ENCODE assay signal across 22 mouse cellular contexts in the genomic region with DNA sequence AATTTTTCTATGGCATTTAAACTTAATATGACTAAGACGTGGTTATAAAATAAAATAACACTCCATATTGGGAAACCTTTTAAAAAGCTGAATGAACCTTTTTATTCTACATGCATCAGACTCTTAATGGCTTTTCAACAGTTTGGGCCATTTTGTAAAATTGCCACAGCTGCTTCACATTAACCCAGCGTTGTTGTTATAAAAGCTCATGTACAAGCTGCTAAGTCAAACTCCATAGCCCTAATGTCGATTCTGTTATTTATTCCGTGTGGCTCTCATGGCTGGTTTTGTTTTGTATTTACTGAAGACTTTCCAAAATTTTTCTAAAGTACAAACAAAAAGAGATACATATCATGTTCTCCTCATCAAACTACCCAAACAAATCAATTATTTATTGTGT.
DNase-seq lines count a peak whose midpoint lies in the region; ATAC-seq and TF ChIP-seq lines count a peak whose summit lies in the region.
"Had no signal": no experiment of that assay in that cellular context is flagged by ENCODE, and none has a peak within 500 bp of the region (broad histone marks: within the 10 kb centered on the region; RNA-seq: fewer than 3 reads in every experiment).

No protein-coding gene starts in this region.

- H3K4me3 ChIP-seq in embryonic facial prominence, embryonic 11.5 days (ENCODE audit: low read depth, low read length): no peak overlapping the region
- no peak overlapping the region for H3K4me3 ChIP-seq in embryonic facial prominence, embryonic 10.5 days
- H3K4me3 ChIP-seq in embryonic facial prominence, embryonic 14.5 days (ENCODE audit: low read depth, low read length): no peak overlapping the region
- no peak overlapping the region for H3K4me3 ChIP-seq in limb, embryonic 10.5 days
- no peak overlapping the region for H3K4me3 ChIP-seq in limb, embryonic 14.5 days (replicated peaks; ENCODE audit: low read length)
- H3K4me3 ChIP-seq: embryonic facial prominence, embryonic 12.5 days; forebrain, embryonic 12.5 days; heart, adult 2 months; heart, embryonic 12.5 days; hindbrain, embryonic 15.5 days had no signal

- H3K4me2 ChIP-seq in embryonic facial prominence, embryonic 11.5 days (ENCODE audit: low read depth, low read length): no peak overlapping the region
- no peak overlapping the region for H3K4me2 ChIP-seq in embryonic facial prominence, embryonic 14.5 days (ENCODE audit: low read depth, low read length)
- no peak overlapping the region for H3K4me2 ChIP-seq in limb, embryonic 14.5 days (replicated peaks; ENCODE audit: low read depth, low read length, severe bottlenecking)
- H3K4me2 ChIP-seq: embryonic facial prominence, embryonic 12.5 days; forebrain, embryonic 12.5 days; heart, embryonic 12.5 days; hindbrain, embryonic 15.5 days had no signal

- WGBS in embryonic facial prominence, embryonic 11.5 days: 37% methylated on average over 4 of the region's 4 CpGs
- 50% methylated on average over 4 of the region's 4 CpGs for WGBS in embryonic facial prominence, embryonic 10.5 days
- WGBS in embryonic facial prominence, embryonic 14.5 days: 34% methylated on average over 4 of the region's 4 CpGs
- WGBS in limb, embryonic 10.5 days: 39% methylated on average over 4 of the region's 4 CpGs
- 9% methylated on average over 4 of the region's 4 CpGs for WGBS in limb, embryonic 14.5 days

- DNase-seq in embryonic facial prominence, embryonic 11.5 days (ENCODE audit: low spot score): peak; percentile 68
- DNase-seq in embryonic facial prominence, embryonic 10.5 days (ENCODE audit: low spot score): no peak
- DNase-seq in embryonic facial prominence, embryonic 14.5 days (ENCODE audit: low spot score): peak; percentile 27
- DNase-seq in limb, embryonic 10.5 days (ENCODE audit: low spot score): no peak
- DNase-seq in limb, embryonic 14.5 days (ENCODE audit: low spot score): peak; percentile 47
- DNase-seq in urinary bladder, postnatal 10 days (ENCODE audit: low spot score): no peak
- no peak for DNase-seq in testis, postnatal 10 days (ENCODE audit: low spot score)
- DNase-seq: adrenal gland, postnatal 14 days; cerebellum, adult 11-12 months; cerebellum, adult 9-10 months; cerebellum, postnatal 36 days; gastrocnemius, postnatal 14 days; heart, adult 2 months had no signal

- H3K4me1 ChIP-seq in embryonic facial prominence, embryonic 11.5 days (ENCODE audit: control insufficient read depth, insufficient read depth, low read length): no peaks in the 10 kb centered on the region
- no peaks in the 10 kb centered on the region for H3K4me1 ChIP-seq in embryonic facial prominence, embryonic 10.5 days
- H3K4me1 ChIP-seq in embryonic facial prominence, embryonic 14.5 days (ENCODE audit: control insufficient read depth, insufficient read depth, low read length): no peaks in the 10 kb centered on the region
- H3K4me1 ChIP-seq in limb, embryonic 10.5 days: peaks cover 25% of the 10 kb centered on the region
- no peaks in the 10 kb centered on the region for H3K4me1 ChIP-seq in limb, embryonic 14.5 days (ENCODE audit: control insufficient read depth, insufficient read depth, low read length)
- H3K4me1 ChIP-seq: embryonic facial prominence, embryonic 12.5 days; forebrain, embryonic 12.5 days; heart, embryonic 12.5 days; hindbrain, embryonic 15.5 days had no signal

- ATAC-seq in embryonic facial prominence, embryonic 11.5 days (replicated peaks; ENCODE audit: insufficient number of reproducible peaks, low FRiP score, low TSS enrichment, low read depth): no peak
- ATAC-seq in embryonic facial prominence, embryonic 14.5 days (ENCODE audit: low read depth): no peak
- peak; percentile 63; the same call in 1 of the 2 replicates for ATAC-seq in limb, embryonic 14.5 days (ENCODE audit: low FRiP score, low read depth)
- ATAC-seq: activated CD4-positive, CD25-positive, alpha-beta regulatory T cell, adult 4 months; forebrain, embryonic 16.5 days; inflammation-experienced regulatory T-cells, adult 6 months; Patski had no signal

- no peak overlapping the region for H3K9ac ChIP-seq in embryonic facial prominence, embryonic 11.5 days (replicated peaks; ENCODE audit: low read length)
- H3K9ac ChIP-seq in embryonic facial prominence, embryonic 14.5 days (ENCODE audit: low read depth, low read length): no peak overlapping the region
- no peak overlapping the region for H3K9ac ChIP-seq in limb, embryonic 14.5 days (ENCODE audit: low read depth, low read length, severe bottlenecking)
- H3K9ac ChIP-seq: embryonic facial prominence, embryonic 12.5 days; forebrain, embryonic 12.5 days; heart, embryonic 12.5 days; hindbrain, embryonic 15.5 days had no signal

- no peaks in the 10 kb centered on the region for H3K9me3 ChIP-seq in embryonic facial prominence, embryonic 11.5 days (replicated peaks; ENCODE audit: control insufficient read depth, low read length)
- H3K9me3 ChIP-seq in embryonic facial prominence, embryonic 10.5 days: no peaks in the 10 kb centered on the region
- no peaks in the 10 kb centered on the region for H3K9me3 ChIP-seq in embryonic facial prominence, embryonic 14.5 days (ENCODE audit: control insufficient read depth, low read length)
- H3K9me3 ChIP-seq in limb, embryonic 10.5 days (replicated peaks): no peaks in the 10 kb centered on the region
- no peaks in the 10 kb centered on the region for H3K9me3 ChIP-seq in limb, embryonic 14.5 days (ENCODE audit: control insufficient read depth, low read length)
- H3K9me3 ChIP-seq: embryonic facial prominence, embryonic 12.5 days; forebrain, embryonic 12.5 days; hindbrain, embryonic 15.5 days had no signal

- H3K36me3 ChIP-seq in embryonic facial prominence, embryonic 11.5 days (replicated peaks; ENCODE audit: control insufficient read depth, insufficient read depth, low read depth, low read length): no peaks in the 10 kb centered on the region
- no peaks in the 10 kb centered on the region for H3K36me3 ChIP-seq in embryonic facial prominence, embryonic 10.5 days (replicated peaks)
- no peaks in the 10 kb centered on the region for H3K36me3 ChIP-seq in embryonic facial prominence, embryonic 14.5 days (ENCODE audit: control insufficient read depth, insufficient read depth, low read length)
- no peaks in the 10 kb centered on the region for H3K36me3 ChIP-seq in limb, embryonic 10.5 days
- H3K36me3 ChIP-seq in limb, embryonic 14.5 days (ENCODE audit: control insufficient read depth, insufficient read depth, low read length): no peaks in the 10 kb centered on the region
- H3K36me3 ChIP-seq: embryonic facial prominence, embryonic 12.5 days; forebrain, embryonic 12.5 days; heart, embryonic 12.5 days; hindbrain, embryonic 15.5 days had no signal

- TF ChIP-seq POLR2A in limb, embryonic 14.5 days (IDR thresholded peaks at IDR 0.05; ENCODE audit: borderline replicate concordance, extremely low read depth, insufficient read depth, insufficient read length): no peak

- H3K27me3 ChIP-seq in embryonic facial prominence, embryonic 11.5 days (ENCODE audit: control insufficient read depth, insufficient read depth, low read length): no peaks in the 10 kb centered on the region
- H3K27me3 ChIP-seq in embryonic facial prominence, embryonic 10.5 days (replicated peaks; ENCODE audit: low read depth, poor library complexity, severe bottlenecking): no peaks in the 10 kb centered on the region
- no peaks in the 10 kb centered on the region for H3K27me3 ChIP-seq in embryonic facial prominence, embryonic 14.5 days (replicated peaks; ENCODE audit: control insufficient read depth, insufficient read depth, low read length)
- H3K27me3 ChIP-seq in limb, embryonic 10.5 days (ENCODE audit: low read depth, poor library complexity, severe bottlenecking): no peaks in the 10 kb centered on the region
- H3K27me3 ChIP-seq in limb, embryonic 14.5 days (ENCODE audit: control insufficient read depth, insufficient read depth, low read length): no peaks in the 10 kb centered on the region
- H3K27me3 ChIP-seq: CH12.LX; embryonic facial prominence, embryonic 12.5 days; forebrain, embryonic 12.5 days; heart, embryonic 12.5 days; hindbrain, embryonic 15.5 days; Patski had no signal

- no peak overlapping the region for H3K27ac ChIP-seq in embryonic facial prominence, embryonic 11.5 days (replicated peaks; ENCODE audit: low read depth, low read length)
- no peak overlapping the region for H3K27ac ChIP-seq in embryonic facial prominence, embryonic 10.5 days (replicated peaks)
- H3K27ac ChIP-seq in embryonic facial prominence, embryonic 14.5 days (replicated peaks; ENCODE audit: low read depth, low read length): no peak overlapping the region
- peak overlapping the region; percentile 66 for H3K27ac ChIP-seq in limb, embryonic 10.5 days
- H3K27ac ChIP-seq in limb, embryonic 14.5 days (replicated peaks; ENCODE audit: low read depth, low read length): no peak overlapping the region
- H3K27ac ChIP-seq: embryonic facial prominence, embryonic 12.5 days; forebrain, embryonic 12.5 days; heart, adult 2 months; hindbrain, embryonic 15.5 days had no signal

Comparison
In these comparisons a context has a peak if more than half of its experiments do, and no peak if none do; other contexts are left out.
1. DNase-seq: peak in embryonic facial prominence, embryonic 11.5 days (single experiment), embryonic facial prominence, embryonic 14.5 days (single experiment) and limb, embryonic 14.5 days (single experiment); none in embryonic facial prominence, embryonic 10.5 days (single experiment), limb, embryonic 10.5 days (single experiment), urinary bladder, postnatal 10 days (single experiment) and testis, postnatal 10 days (single experiment).